Mouse (Mus musculus) G1E (cell line): Measurements from ENCODE around the gene Dbt. TPM values are rescaled to one million over a fixed set of nuclear protein-coding genes. Genes with fewer than 3 reads are reported as not detected.

Source experiments
- ATAC-seq: 2 replicates; pipeline ENCODE4 v1.8.0; 2016; ENCODE audit warnings: mild to moderate bottlenecking; ENCODE audit not compliant: insufficient number of reproducible peaks, poor library complexity, low FRiP score, severe bottlenecking; ENCODE audit errors: extremely low read depth
- DNase-seq: peaks from one replicate; pipeline ENCODE4 v3.0.0; 2012; ENCODE audit warnings: low spot score
- H3K27me3 ChIP-seq: 2 replicates; pipeline ENCODE4 v1.6.1; 2012; ENCODE audit warnings: mild to moderate bottlenecking, low read length, inconsistent platforms; ENCODE audit not compliant: insufficient read depth
- H3K36me3 ChIP-seq: replicated peaks from 2 replicates; pipeline ENCODE3; 2012; ENCODE audit warnings: mild to moderate bottlenecking, inconsistent platforms
- H3K4me1 ChIP-seq: 2 replicates; pipeline ENCODE4 v1.6.1; 2012; ENCODE audit warnings: low read depth, low read length, inconsistent platforms, mixed read lengths; ENCODE audit not compliant: insufficient read depth
- H3K4me3 ChIP-seq: 2 replicates; pipeline ENCODE4 v1.5.1; 2012; ENCODE audit warnings: low read depth, mild to moderate bottlenecking, inconsistent platforms, low read length, moderate library complexity, mixed read lengths
- H3K9me3 ChIP-seq: replicated peaks from 2 replicates; pipeline ENCODE4 v1.6.1; 2012; ENCODE audit warnings: inconsistent platforms
- CTCF ChIP-seq: IDR thresholded peaks from 2 replicates; pipeline ENCODE4 v1.5.1; 2012; ENCODE audit warnings: low read depth, low read length, inconsistent platforms, mixed read lengths
- GATA1 ChIP-seq: IDR thresholded peaks from 2 replicates; pipeline ENCODE4 v1.6.1; 2012; ENCODE audit warnings: borderline replicate concordance, low read length, inconsistent platforms, mixed read lengths
- GATA2 ChIP-seq: IDR thresholded peaks from 2 replicates; pipeline ENCODE4 v1.6.1; 2012; ENCODE audit warnings: low read depth, low read length, inconsistent platforms, borderline replicate concordance
- POLR2AphosphoS5 ChIP-seq: IDR thresholded peaks from 2 replicates; pipeline ENCODE4 v1.6.1; 2012; ENCODE audit warnings: low read depth, low read length, inconsistent platforms; ENCODE audit not compliant: insufficient replicate concordance
- TAL1 ChIP-seq: conservative IDR thresholded peaks from 2 replicates; pipeline ENCODE4 v1.6.1; 2012; ENCODE audit warnings: low read depth, low read length, inconsistent platforms, mixed read lengths
- polyA plus RNA-seq: library from polyadenylated mRNA; stranded (reverse); fragments of >175 nt; gene quantifications from 2 replicates; pipeline ENCODE4 v1.2.3, GENCODE M21; 2012
- total RNA-seq, 2 experiments: library from RNA; stranded (forward) in 1 of 2; stranded (reverse) in 1 of 2; fragments of 200-1000 nt in 1 of 2; fragments of >200 nt in 1 of 2; fragmentation: Nextera tagmentation in 1 of 2; gene quantifications; 2 replicates each; pipeline ENCODE4 v1.2.3; 2014 to 2017

The Dbt gene
- total RNA-seq (2014; fragmentation: Nextera tagmentation): 9.5 and 16.3 TPM in 2 replicates
- total RNA-seq (2017): 6.4 and 6.8 TPM in 2 replicates
- polyA plus RNA-seq: 0.35 and 0.69 TPM in 2 replicates

DNA sequence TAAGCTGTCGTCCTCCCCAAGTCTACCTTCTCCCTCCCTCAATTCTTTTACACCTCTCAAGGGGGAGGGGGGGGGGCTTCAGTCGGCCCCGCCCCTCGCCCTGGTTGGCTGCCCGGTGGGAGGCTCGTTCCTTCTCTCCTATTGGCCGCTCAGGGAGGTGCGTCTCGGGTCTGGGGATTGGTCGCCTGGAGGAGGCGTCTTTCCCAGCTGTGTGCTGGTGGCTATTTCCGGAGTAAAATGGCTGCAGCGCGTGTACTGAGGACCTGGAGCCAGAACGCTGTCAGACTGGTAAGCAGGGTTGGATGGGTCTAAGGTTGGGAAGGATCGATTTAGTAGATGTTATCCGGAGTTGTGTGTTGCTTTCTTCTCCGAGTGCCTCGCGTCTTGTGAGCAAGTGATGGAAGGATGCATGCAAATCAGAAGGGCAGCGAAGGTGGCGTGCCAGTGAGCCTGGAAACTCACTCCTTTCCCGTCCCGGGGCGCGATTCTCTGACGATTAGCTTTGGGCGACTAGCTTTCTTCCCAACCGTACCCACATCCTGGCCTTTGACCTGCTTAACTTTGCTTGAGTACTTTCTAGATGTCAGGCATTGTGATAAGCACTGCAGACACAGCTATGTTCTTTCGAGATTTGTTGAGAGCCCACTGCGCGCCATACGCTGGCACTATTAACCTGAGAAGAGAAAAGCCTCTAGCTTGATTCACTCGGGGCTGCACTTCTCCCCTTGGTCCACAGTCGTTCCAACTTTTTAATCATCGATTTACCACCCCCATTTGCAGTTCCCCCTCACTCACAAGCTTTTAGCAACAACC, at the start of gene Dbt:
Gene Dbt, plus strand, starts transcription at position 167 of the 813 bp plus-strand sequence.
- no peak for TF ChIP-seq GATA1
- TF ChIP-seq TAL1: no peak
- no peak for TF ChIP-seq GATA2
- TF ChIP-seq POLR2AphosphoS5: no peak
- TF ChIP-seq CTCF: no peak

GRCm38 (mm10) chr3:116464318-116464717, 48.6 kb upstream of the Dbt start:
- Histone ChIP-seq H3K4me3 (no peak overlapping the region), H3K27me3 (peaks cover 42% of the 10 kb centered on the region), H3K9me3 (no peaks in the 10 kb centered on the region), H3K36me3 (no peaks in the 10 kb centered on the region), H3K4me1 (no peaks in the 10 kb centered on the region; the same call in 1 of the 2 replicates)
- no peak for ATAC-seq
- TF ChIP-seq GATA2: no peak
- TF ChIP-seq CTCF: no peak
- no peak for TF ChIP-seq GATA1
- no peak for TF ChIP-seq TAL1
- no peak for TF ChIP-seq POLR2AphosphoS5
- no peak for DNase-seq

More for the DNA sequence above, at the start of gene Dbt:
- peak; percentile 98 for DNase-seq
- Histone ChIP-seq H3K36me3 (peaks cover 14% of the 10 kb centered on the region), H3K4me3 (peak within 1 kb of the TSS; percentile 74), H3K9me3 (no peaks in the 10 kb centered on the region), H3K4me1 (peaks cover 33% of the 10 kb centered on the region), H3K27me3 (peaks cover 4% of the 10 kb centered on the region)
- peak; percentile 87 for ATAC-seq

GRCm38 (mm10) chr3:116465709-116466108, 47.2 kb upstream of the Dbt start:
- H3K4me3 ChIP-seq: no peak overlapping the region
- H3K4me1 ChIP-seq: no peaks in the 10 kb centered on the region; the same call in 1 of the 2 replicates
- no peak for DNase-seq
- no peak for TF ChIP-seq GATA1
- TF ChIP-seq POLR2AphosphoS5: no peak
- TF ChIP-seq TAL1: no peak
- no peaks in the 10 kb centered on the region for H3K9me3 ChIP-seq
- no peaks in the 10 kb centered on the region for H3K36me3 ChIP-seq
- H3K27me3 ChIP-seq: peaks cover 42% of the 10 kb centered on the region
- ATAC-seq: no peak

DNA sequence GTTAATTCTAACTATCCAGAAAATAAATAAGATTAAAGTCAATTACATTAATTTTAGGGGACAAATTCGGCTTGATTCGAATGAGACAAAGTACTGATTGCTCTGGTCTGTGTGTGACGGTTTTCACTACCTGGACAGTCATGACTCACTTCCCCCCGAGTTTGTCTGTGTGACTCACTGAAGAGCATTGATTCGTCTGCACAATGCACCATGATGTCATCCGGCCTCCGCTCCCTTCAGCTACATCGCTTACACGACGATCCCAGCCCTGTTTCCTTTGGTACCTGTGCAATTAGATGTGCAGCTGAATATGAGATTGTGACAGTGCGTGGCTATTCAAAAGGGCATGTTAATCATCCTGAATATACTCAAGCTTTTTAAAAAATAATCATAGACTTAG, 38.3 kb upstream of the Dbt start:
- no peaks in the 10 kb centered on the region for H3K9me3 ChIP-seq
- no peaks in the 10 kb centered on the region; the same call in 1 of the 2 replicates for H3K4me1 ChIP-seq
- no peak for DNase-seq
- no peak overlapping the region for H3K4me3 ChIP-seq
- ATAC-seq: no peak
- TF ChIP-seq TAL1 (no peak), GATA1 (no peak), CTCF (no peak), GATA2 (no peak), POLR2AphosphoS5 (no peak)
- H3K36me3 ChIP-seq: no peaks in the 10 kb centered on the region
- peaks cover 17% of the 10 kb centered on the region for H3K27me3 ChIP-seq

DNA sequence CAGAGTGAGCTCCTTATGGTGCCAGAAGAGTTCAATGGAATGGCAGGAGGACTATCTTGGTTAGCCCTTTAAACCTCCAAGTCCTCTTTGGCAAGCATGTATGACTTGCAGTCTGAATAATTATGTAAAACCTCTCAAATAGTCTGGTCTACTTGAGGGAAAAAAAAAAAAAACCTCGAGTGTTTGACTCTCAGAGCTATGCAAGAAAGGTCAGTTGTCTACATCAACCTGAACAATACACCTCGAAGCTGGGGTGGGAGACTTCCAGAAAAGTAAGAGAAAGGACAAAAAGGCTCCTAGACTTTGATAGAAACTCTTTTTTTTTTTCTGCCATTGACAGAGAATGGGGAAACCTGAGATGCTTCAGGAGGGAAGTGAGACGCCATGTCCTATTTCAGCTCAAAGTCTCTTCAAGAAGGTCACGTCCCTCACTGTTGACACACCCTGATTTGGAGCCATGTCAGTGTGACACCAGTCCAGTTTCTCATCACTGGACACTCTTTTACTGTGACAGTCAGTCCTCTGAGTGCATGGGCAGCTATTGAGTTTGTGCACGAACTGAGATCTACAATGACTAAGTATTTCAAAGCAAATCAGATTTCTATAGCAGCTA, 36.1 kb upstream of the Dbt start:
- H3K9me3 ChIP-seq: no peaks in the 10 kb centered on the region
- H3K27me3 ChIP-seq: peaks cover 17% of the 10 kb centered on the region
- DNase-seq (no peak), ATAC-seq (no peak)
- TF ChIP-seq POLR2AphosphoS5: no peak
- no peaks in the 10 kb centered on the region; the same call in 1 of the 2 replicates for H3K4me1 ChIP-seq
- H3K4me3 ChIP-seq: no peak overlapping the region
- H3K36me3 ChIP-seq: no peaks in the 10 kb centered on the region

GRCm38 (mm10) chr3:116477351-116477750, 35.5 kb upstream of the Dbt start:
- Histone ChIP-seq H3K9me3 (no peaks in the 10 kb centered on the region), H3K36me3 (no peaks in the 10 kb centered on the region), H3K4me1 (no peaks in the 10 kb centered on the region; the same call in 1 of the 2 replicates), H3K27me3 (peaks cover 17% of the 10 kb centered on the region), H3K4me3 (no peak overlapping the region)
- ATAC-seq (no peak), DNase-seq (no peak)
- no peak for TF ChIP-seq TAL1
- no peak for TF ChIP-seq GATA2
- TF ChIP-seq POLR2AphosphoS5: no peak
- TF ChIP-seq CTCF: no peak
- TF ChIP-seq GATA1: no peak
